Mouse (Mus musculus): ENCODE measurements around the gene Lmnb2.

GRCm38 (mm10) chr10:80903282-80903681, 14.8 kb downstream of the Lmnb2 start:
- TF ChIP-seq CTCF (IDR thresholded peaks at IDR 0.05; ENCODE audit: extremely low read depth, insufficient read depth, insufficient read length, insufficient replicate concordance) (no peak), POLR2A (IDR thresholded peaks at IDR 0.05; ENCODE audit: low read depth, low read length) (no peak)
